Mouse (Mus musculus): ENCODE results near the gene Slit2.

DNA sequence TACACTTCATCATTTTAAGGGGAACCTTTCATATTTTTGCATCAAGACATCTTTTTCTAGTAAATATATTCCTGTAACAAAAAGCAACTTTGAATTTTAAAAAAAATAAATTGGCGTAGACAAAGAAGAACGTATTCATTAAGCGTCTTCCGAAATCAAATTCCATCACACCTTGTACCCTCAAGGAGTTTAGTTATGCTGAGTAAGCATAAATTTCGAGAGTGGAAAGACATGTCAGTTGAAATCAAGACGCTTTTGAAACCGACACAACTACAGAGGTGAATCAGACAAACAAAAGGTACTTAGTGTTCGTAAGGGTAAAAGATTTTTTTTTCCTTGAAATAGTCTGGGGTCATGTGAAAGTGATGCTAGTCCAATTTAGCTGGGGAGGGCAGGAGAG is 201.4 kb downstream of the Slit2 start:
- TF ChIP-seq EP300 (IDR thresholded peaks at IDR 0.05; ENCODE audit: insufficient read depth, low read depth, low read length), result no peak
- no peak for TF ChIP-seq CTCF (IDR thresholded peaks at IDR 0.05)

All from heart, adult 2 months (tissue).